Mouse (Mus musculus) embryonic fibroblast, embryonic 13.5 days (primary cell): Measurements from ENCODE around the gene Slc16a6.

Source experiments
- CTCF ChIP-seq: IDR thresholded peaks from 2 replicates; pipeline ENCODE4 v1.5.1; 2011; ENCODE audit warnings: mild to moderate bottlenecking, control low read depth, low read length, moderate library complexity, borderline replicate concordance; ENCODE audit not compliant: insufficient read depth
- POLR2A ChIP-seq: IDR thresholded peaks from 2 replicates; pipeline ENCODE4 v1.6.1; 2011; ENCODE audit warnings: low read depth, mild to moderate bottlenecking, control low read depth, low read length, moderate library complexity

DNA sequence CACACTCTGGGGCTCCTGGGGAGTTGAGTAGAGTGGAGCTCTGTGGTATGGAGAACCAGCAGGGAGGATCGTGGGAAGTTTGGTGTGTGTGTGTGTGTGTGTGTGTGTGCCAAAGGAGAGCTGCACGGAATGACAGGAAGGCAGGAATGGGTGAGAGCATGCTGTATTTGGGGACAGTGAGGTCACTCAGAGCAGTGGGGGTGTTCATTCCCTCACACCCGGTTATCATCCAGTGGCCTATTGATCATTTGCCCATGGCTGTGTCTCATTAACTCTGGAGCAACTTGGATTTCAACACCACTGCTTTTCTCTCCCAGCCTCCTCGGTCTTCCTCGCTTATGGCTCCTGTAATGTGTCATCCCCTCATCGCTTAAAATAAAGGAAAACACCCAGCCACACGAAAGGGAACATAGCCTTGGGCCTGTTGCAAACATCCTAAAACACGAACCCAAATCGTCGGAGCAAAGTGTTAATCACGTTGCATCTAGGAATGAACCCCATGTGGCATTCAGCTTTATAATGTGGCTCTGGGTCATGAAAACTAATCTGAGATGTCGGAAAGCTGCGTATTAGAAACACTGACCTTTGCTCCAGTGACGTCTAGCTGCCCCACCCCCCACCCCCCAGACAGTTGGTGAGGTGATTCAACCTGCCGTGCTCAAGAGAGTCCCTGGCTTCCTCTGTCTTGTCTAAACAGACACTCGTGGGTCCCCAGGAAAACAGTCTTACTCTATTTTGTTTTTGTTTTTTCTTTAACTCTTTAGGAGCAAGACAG, 4.4 kb upstream of the Slc16a6 start:
- no peak for TF ChIP-seq CTCF
- no peak for TF ChIP-seq POLR2A
